Mouse (Mus musculus) liver, adult 2 months (tissue): Measurements from ENCODE around the gene Adamts14.
A peak's percentile ranks its signal among the peaks of the same experiment; 100 is the strongest.

Experiments used
- CTCF ChIP-seq: fragments of 200-500 bp; IDR thresholded peaks from 2 replicates; pipeline ENCODE4 v1.5.1; 2011; ENCODE audit warnings: low read depth, low read length, control low read depth
- POLR2A ChIP-seq: fragments of 200-500 bp; IDR thresholded peaks from 2 replicates; pipeline ENCODE4 v1.6.1; 2011; ENCODE audit warnings: low read length, control low read depth; ENCODE audit not compliant: insufficient read depth; ENCODE audit errors: extremely low read depth

GRCm38 (mm10) chr10:61211743-61212142, 61.5 kb downstream of the Adamts14 start:
- TF ChIP-seq CTCF (peak; percentile 82), POLR2A (no peak)
